Mouse (Mus musculus): ENCODE measurements around the gene Selplg. TPM values are rescaled to one million over a fixed set of nuclear protein-coding genes. Genes with fewer than 3 reads are reported as not detected.

The Selplg gene
- 66.0 and 87.7 TPM in 2 replicates for total RNA-seq (2014; fragmentation: Nextera tagmentation)
- total RNA-seq (2017): 27.4 and 30.2 TPM in 2 replicates

DNA sequence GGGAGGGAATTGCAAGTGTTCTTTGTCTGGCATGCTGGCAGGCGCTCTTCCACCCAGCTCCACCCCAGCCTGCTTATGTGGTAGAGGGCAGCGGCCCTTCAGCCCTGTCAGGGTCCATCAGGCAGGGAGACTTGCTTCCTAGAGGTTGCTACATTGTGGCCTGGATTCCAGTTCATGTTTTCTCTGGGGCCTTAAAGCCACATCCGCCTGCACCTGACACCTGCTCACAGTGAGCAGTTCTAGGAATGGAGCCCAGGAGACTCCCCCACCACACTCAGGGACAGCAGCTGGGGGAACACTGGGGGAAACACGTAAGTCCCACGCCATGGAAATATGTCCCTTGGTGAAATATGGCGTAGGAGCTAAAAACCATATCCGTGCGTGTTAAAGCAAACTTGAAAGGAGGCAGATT is at the start of gene Selplg:
Gene Selplg, minus strand, starts transcription at position 155 of the 412 bp plus-strand sequence.
- ATAC-seq (replicated peaks; ENCODE audit: low FRiP score, low TSS enrichment, poor library complexity, severe bottlenecking): no peak

DNA sequence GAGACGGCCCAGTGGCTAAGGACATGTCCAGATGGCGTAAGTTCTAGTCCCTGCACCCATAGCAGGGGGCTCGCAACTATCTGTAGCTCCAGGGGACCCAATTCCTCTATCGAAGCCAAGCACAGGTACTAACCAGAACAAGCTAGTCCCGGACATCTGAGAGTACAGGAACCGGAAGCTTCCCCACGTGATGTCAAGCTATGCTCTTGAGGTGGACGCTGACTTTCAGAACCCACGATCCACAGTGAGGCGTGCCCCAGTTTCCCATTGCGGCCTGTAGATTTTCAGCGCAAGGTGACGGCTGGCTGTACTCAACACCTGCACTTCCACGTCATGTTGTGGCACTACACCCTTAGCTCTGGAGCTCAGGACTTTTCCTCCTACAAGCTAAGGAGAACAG is 48.7 kb upstream of the Selplg start:
- ATAC-seq (replicated peaks; ENCODE audit: low FRiP score, low TSS enrichment, poor library complexity, severe bottlenecking): no peak

GRCm38 (mm10) chr5:113878943-113879617 is 46.6 kb upstream of the Selplg start:
- no peak for ATAC-seq (replicated peaks; ENCODE audit: low FRiP score, low TSS enrichment, poor library complexity, severe bottlenecking)

GRCm38 (mm10) chr5:113877565-113877964 is 45.1 kb upstream of the Selplg start:
- ATAC-seq (replicated peaks; ENCODE audit: low FRiP score, low TSS enrichment, poor library complexity, severe bottlenecking): no peak

DNA sequence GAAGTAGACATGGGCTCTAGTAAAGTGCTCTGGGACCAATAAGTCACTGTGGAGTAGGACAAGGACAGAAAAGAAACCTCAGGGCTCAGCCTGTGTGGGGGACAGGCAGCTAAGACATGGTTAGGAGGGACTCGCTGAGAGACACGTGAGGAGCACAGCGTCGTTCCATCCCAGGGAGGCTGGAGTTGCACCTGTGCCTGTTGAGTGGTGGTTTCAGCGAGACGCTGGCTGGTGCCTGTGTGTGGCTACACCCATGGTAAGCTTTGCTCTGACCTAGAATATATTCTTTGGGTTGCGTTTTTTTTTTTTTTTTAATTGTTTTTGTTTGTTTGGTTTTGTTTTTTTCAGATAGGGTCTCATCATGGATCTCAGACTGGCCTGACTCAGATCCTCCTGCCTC is 43.7 kb upstream of the Selplg start:
- ATAC-seq (replicated peaks; ENCODE audit: low FRiP score, low TSS enrichment, poor library complexity, severe bottlenecking): no peak

GRCm38 (mm10) chr5:113875625-113876024 is 43.2 kb upstream of the Selplg start:
- no peak for ATAC-seq (replicated peaks; ENCODE audit: low FRiP score, low TSS enrichment, poor library complexity, severe bottlenecking)

- ATAC-seq (replicated peaks; ENCODE audit: low FRiP score, low TSS enrichment, poor library complexity, severe bottlenecking): no peak
Measured at GRCm38 (mm10) chr5:113874063-113875024, 41.9 kb upstream of the Selplg start.

DNA sequence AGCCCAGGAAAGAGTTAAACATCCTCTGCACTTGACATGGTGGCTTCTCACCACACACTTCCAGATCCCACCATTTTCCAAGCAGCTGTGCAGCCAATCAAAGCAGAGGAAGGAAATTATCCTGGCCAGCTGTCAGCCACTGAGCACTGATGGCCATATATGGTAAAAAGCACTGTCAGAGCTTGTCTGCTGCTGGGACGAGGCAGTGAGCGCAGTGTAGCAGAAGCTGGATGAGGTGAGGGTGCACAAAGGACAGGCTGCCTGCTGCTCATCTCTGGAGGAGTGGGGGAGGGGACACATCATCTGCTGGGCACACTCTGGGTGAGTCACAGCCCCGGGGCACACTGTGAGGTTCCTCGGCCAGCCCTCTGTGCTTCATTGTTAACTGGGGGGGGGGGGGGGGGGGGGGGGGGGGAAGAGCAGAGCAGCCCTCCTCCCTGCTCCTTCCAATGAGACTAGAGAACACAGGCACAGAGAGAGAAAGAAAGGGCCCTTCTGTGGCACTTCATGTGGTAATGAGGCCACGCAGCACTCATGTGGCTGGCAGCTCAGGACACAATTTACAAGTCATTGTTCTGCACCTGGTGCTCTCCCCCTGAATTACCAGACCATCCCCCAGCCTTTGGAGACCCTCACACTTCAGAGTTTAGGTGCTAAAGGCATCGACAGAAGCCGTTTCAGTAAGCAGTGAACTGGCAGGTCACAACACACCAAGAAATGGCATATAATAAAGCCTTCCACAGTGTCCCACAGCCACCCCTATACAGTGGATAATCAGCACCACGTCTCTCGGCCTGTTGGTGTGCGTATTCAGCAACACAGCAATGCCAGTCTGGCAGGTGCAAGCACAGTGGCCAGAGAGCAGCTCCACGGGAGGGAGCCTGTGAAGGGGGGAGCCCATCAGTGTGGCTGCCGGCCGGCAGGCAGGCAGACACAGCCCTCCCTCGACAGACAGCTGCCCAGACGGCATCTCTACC is 40.8 kb upstream of the Selplg start:
- ATAC-seq (replicated peaks; ENCODE audit: low FRiP score, low TSS enrichment, poor library complexity, severe bottlenecking): peak; percentile 27; the same call in 1 of the 2 replicates

- no peak for ATAC-seq (replicated peaks; ENCODE audit: low FRiP score, low TSS enrichment, poor library complexity, severe bottlenecking)
Measured at GRCm38 (mm10) chr5:113871903-113872548, 39.6 kb upstream of the Selplg start.

- no peak for ATAC-seq (replicated peaks; ENCODE audit: low FRiP score, low TSS enrichment, poor library complexity, severe bottlenecking)
Measured at GRCm38 (mm10) chr5:113870393-113871040, 38.1 kb upstream of the Selplg start.

- peak; percentile 22; the same call in 1 of the 2 replicates for ATAC-seq (replicated peaks; ENCODE audit: low FRiP score, low TSS enrichment, poor library complexity, severe bottlenecking)
Measured at GRCm38 (mm10) chr5:113869132-113869531, 36.7 kb upstream of the Selplg start.

- peak; percentile 61; the same call in 1 of the 2 replicates for ATAC-seq (replicated peaks; ENCODE audit: low FRiP score, low TSS enrichment, poor library complexity, severe bottlenecking)
Measured at GRCm38 (mm10) chr5:113864992-113865391, 32.5 kb upstream of the Selplg start.

DNA sequence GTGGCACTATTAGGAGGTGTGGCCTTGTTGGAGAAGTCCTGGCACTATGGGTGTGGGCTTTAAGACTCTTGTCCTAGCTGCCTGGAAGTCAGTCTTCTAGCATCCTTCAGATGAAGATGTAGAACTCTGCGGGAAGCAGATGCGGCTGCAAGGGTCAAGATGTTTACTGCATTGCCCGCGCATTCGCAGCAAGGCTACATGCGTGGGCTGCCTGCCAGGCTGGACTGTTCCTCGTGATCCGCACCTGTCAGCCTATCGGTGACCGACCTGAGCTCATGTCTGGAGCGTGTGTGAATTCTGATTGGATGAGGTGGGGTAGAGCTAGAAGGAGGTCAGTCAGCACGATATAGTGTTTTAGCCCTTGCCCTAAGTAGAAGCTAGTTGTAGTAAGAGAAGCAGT is 31.6 kb upstream of the Selplg start:
- no peak for ATAC-seq (replicated peaks; ENCODE audit: low FRiP score, low TSS enrichment, poor library complexity, severe bottlenecking)

DNA sequence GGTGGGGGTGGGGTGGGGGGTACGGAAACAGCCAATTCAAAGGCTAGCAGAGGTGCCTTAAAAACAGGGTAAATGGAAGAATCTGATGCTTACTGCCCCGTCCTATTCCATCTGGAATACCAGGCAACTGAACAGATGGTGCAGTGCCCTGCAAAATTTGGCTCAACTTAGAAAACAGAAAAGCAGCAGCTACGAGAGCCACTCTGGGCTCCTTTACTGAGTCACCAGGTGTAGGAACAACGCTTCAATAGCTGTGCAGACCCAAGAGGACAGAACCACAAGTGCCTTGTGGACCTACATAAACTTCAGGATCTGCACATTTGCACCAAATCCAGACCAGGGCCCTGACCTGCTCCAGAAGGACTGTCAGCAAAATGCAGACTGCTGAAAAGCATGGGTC is 30.0 kb upstream of the Selplg start:
- no peak for ATAC-seq (replicated peaks; ENCODE audit: low FRiP score, low TSS enrichment, poor library complexity, severe bottlenecking)

- no peak for ATAC-seq (replicated peaks; ENCODE audit: low FRiP score, low TSS enrichment, poor library complexity, severe bottlenecking)
Measured at GRCm38 (mm10) chr5:113861294-113861693, 28.9 kb upstream of the Selplg start.

DNA sequence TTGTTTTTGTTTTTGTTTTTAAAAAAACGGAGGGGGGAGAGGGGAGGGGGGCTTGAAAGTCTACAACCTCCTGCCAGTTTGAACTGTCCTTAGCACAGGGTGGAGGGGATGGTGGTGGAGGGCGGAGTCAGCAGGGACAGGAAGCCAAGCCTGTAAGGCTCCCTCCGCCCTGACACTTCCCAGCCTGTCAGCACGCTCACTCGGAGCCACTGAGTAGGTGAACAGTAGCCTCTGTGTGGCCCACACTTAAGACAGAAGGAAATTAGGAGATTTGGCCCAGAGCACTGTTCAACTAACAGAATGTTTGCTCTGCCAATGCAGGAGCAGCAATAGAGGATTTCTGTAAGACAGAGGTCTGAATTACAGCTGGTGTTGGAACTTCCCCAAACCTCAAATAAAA is 26.5 kb upstream of the Selplg start:
- ATAC-seq (replicated peaks; ENCODE audit: low FRiP score, low TSS enrichment, poor library complexity, severe bottlenecking): 0 out of 2 replicates have a peak, but pooled peaks have one; percentile 53

DNA sequence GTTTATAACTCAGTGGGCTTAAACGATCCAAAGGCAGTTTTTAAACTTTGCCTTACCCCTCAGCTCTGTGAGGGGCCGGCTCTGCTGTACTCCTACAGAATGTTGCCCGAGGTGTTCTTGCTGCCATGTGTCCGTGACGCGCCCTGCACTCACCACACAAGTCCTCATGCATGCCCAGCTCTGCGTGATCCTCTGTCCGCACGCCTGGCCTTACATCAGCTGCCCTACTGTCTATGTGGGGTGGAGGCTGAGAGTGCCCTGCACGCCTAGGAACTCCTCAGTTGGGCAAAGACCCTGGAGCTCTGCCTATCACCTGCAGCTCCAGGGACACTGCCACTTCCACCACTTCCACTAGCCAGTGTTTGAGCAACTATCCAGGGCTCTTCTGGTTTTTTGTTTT is 26.1 kb upstream of the Selplg start:
- no peak for ATAC-seq (replicated peaks; ENCODE audit: low FRiP score, low TSS enrichment, poor library complexity, severe bottlenecking)

GRCm38 (mm10) chr5:113857631-113858030 is 25.2 kb upstream of the Selplg start:
- no peak for ATAC-seq (replicated peaks; ENCODE audit: low FRiP score, low TSS enrichment, poor library complexity, severe bottlenecking)
